Mouse (Mus musculus): Measurements from ENCODE around the gene Mdfic. TPM values are rescaled to one million over a fixed set of nuclear protein-coding genes. Genes with fewer than 3 reads are reported as not detected.

Gene Mdfic
- polyA plus RNA-seq, 1 experiment from 2014 or later, result 1.9 TPM

DNA sequence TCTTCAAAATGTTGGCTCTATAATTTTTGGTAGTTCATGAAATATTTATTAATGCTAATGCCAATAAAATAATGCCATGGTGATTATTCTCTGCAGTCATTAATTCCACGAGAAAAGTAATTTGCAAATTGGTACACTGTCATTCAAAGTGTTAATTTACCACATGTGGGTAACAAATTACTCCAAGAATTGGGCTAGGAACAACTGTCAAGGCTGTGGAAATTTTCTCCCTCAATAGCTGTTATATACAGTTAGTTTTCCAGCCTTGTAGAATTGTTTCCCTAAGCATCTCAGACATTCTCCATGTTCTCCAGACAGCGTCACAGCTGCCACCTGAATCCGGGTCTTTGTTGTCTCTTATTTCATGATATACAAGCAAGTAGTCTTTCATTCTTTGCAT, 117.2 kb downstream of the Mdfic start:
- H3K27me3 ChIP-seq, result no peaks in the 10 kb centered on the region
- H3K4me3 ChIP-seq, result no peak overlapping the region
- no peak overlapping the region for H3K9ac ChIP-seq
- no peak overlapping the region for H3K4me2 ChIP-seq
- no peaks in the 10 kb centered on the region for H3K36me3 ChIP-seq
- no peak for ATAC-seq (ENCODE audit: low FRiP score)
- WGBS, result 77% methylated on average over 3 of the region's 3 CpGs
- H3K4me1 ChIP-seq (replicated peaks), result no peaks in the 10 kb centered on the region
- no peaks in the 10 kb centered on the region for H3K9me3 ChIP-seq
- no peak overlapping the region for H3K27ac ChIP-seq

DNA sequence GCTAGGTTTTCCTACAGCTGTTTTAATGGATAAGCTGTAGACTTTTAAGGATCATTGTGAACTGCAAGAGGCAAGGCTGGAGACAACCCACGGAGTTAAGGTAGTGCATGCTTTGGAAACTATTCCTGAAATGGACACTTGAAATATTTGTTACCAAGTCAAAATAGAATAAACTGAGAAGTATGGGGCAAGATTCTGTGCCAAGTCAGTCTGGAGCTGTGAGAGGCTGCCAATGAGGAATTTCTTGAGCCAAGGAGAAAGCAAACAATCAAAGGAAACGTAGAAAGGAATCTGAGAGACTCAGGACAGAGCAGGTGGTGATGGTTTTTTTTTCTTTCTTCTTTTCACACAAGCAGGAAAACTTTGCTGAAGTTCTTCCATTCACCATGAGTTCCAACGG, 119.4 kb downstream of the Mdfic start:
- Histone ChIP-seq H3K9ac (no peak overlapping the region), H3K4me3 (no peak overlapping the region), H3K36me3 (no peaks in the 10 kb centered on the region), H3K27ac (no peak overlapping the region), H3K4me2 (no peak overlapping the region), H3K4me1 (replicated peaks) (no peaks in the 10 kb centered on the region), H3K9me3 (no peaks in the 10 kb centered on the region), H3K27me3 (no peaks in the 10 kb centered on the region)
- 86% methylated on average over 3 of the region's 3 CpGs for WGBS
- ATAC-seq (ENCODE audit: low FRiP score), result no peak

DNA sequence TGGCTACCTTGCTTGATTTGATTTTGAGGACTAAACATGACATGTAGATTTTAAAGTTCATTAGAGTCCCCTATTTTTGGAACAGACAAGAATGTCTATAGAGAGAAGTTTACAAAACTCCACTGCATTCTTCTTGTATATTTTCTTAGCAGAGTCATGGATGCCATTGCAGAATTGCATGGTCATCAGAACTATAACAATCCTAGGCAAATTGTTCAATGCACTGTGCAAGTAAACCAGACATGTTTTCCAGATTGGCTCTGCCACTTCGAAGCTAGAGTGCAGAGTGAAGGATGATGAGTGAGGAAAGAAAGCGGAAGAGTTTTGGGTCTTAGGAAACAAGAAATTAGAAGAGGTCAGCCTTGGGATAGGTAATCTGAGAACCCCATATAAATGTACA, 120.0 kb downstream of the Mdfic start:
- no peaks in the 10 kb centered on the region for H3K9me3 ChIP-seq
- H3K27me3 ChIP-seq, result no peaks in the 10 kb centered on the region
- no peak overlapping the region for H3K4me3 ChIP-seq
- no peaks in the 10 kb centered on the region for H3K4me1 ChIP-seq (replicated peaks)
- no peaks in the 10 kb centered on the region for H3K36me3 ChIP-seq
- no peak overlapping the region for H3K27ac ChIP-seq
- H3K4me2 ChIP-seq, result no peak overlapping the region
- no peak for ATAC-seq (ENCODE audit: low FRiP score)
- WGBS, result 97% methylated on average over 2 of the region's 2 CpGs
- H3K9ac ChIP-seq, result no peak overlapping the region

DNA sequence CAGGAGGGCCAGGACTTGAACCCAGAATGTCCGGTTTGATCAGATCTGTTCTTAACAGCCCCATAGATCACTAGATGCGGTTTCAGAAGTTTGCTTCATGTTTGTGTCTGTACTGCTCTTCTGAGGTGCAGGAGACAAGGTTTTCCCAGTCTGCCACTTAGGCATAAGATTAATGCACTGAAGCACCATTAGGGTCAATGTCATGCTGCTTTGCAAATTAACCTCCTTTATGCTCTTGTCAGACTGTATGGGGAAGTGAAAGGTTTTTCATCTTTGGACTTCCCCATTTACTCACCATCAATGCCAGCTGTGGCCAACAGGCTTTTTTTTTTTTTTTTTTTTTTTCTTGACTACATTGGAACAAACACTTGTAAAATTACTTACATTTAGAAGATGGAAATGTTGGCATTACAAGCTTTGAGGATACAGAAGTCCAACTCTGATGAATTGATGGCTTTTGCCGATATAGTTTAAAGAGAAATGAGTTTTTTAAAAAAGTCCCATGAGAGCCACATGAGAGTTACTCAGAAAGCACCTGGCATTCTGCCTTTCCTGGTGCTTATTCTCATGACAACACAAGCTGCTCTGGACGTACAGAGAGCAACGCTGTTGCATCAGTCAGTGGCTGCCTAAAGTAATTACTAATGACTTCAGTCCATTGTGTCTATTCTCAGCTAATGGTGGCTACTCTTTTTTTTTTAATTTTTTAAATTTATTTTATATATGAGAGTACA, 121.2 kb downstream of the Mdfic start:
- Histone ChIP-seq H3K9me3 (no peaks in the 10 kb centered on the region), H3K9ac (no peak overlapping the region), H3K4me3 (no peak overlapping the region), H3K4me1 (replicated peaks) (no peaks in the 10 kb centered on the region), H3K36me3 (no peaks in the 10 kb centered on the region), H3K27me3 (no peaks in the 10 kb centered on the region), H3K4me2 (no peak overlapping the region), H3K27ac (no peak overlapping the region)
- WGBS, result 49% methylated on average over 5 of the region's 5 CpGs
- no peak for ATAC-seq (ENCODE audit: low FRiP score)

DNA sequence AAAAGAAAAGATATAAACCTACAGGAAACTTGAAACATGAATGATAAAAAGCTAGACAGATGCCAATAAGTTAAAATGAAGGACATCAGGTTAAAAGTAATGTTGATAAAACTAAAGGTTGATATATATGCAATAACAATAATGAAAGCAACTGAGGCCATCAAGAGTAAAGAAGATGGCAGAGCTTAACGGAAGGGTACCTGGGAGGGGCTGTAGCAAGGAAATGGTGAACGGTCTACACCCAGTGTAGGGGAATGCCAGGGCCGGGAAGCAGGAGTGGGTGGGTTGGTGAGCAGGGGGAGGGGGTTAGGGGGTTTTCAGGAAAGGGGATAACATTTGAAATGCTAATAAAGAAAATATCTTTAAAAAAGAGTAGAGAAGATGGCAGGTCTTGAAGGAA, 122.8 kb downstream of the Mdfic start:
- WGBS, result 93% methylated on average over 3 of the region's 3 CpGs
- Histone ChIP-seq H3K4me1 (replicated peaks) (no peaks in the 10 kb centered on the region), H3K27me3 (no peaks in the 10 kb centered on the region), H3K36me3 (no peaks in the 10 kb centered on the region), H3K9ac (no peak overlapping the region), H3K27ac (no peak overlapping the region), H3K4me3 (no peak overlapping the region), H3K9me3 (no peaks in the 10 kb centered on the region), H3K4me2 (no peak overlapping the region)
- no peak for ATAC-seq (ENCODE audit: low FRiP score)

DNA sequence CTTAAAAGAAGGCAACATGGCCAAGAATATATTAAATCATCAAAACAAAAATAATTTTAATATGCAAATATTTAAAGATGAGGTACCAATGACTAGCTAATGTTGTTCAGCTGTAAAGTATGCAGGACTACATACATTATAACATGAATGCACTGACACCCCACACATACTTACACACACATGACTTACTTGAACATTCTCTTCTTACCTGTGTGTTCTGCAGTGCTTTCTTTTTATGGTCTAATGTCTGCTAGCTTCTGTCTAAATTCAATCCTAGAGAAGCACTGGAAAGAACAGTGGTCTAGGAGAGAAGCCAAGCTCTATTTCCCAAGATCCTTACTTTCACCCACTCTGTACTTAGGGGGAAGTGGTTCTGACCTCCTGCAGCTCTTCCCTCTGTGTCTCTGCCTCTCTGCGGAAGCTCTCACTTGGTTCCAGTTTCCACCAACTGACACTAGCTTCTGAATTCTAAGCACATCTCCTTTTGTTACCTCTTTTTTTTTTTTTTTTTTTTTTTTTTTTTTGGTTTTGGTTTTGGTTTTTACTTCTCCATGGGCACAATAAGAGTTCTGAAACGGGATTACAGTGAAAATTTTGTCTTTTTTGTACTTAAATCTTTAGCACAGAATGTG, 125.4 kb downstream of the Mdfic start:
- no peak for ATAC-seq (ENCODE audit: low FRiP score)
- 69% methylated on average over 2 of the region's 2 CpGs for WGBS
- no peaks in the 10 kb centered on the region for H3K4me1 ChIP-seq (replicated peaks)
- no peak overlapping the region for H3K9ac ChIP-seq
- H3K27ac ChIP-seq, result no peak overlapping the region
- H3K4me3 ChIP-seq, result no peak overlapping the region
- H3K9me3 ChIP-seq, result no peaks in the 10 kb centered on the region
- H3K4me2 ChIP-seq, result no peak overlapping the region
- H3K36me3 ChIP-seq, result no peaks in the 10 kb centered on the region
- no peaks in the 10 kb centered on the region for H3K27me3 ChIP-seq
